Mouse (Mus musculus): Measurements from ENCODE around the gene Tfam.
A peak's percentile ranks its signal among the peaks of the same experiment; 100 is the strongest.

Gene Tfam

DNA sequence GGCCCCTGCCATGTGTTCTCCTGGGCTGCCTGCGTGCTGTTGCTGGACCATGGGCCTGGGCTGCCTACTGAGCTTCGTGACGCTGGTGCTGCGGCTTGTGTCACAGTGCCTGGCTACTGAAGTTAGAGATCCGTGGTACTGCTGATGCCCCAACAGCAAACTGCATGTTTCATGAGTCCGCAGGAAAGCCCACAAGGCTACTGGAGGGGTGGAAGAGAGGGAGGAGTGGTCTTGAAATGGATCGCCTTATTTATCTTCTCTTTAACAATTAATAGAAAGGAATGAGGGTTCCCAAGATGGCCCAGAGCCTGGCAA is at the start of gene Tfam:
Gene Tfam (minus strand): TSS at position 41 of the 315 bp plus-strand sequence.
- no peak for DNase-seq

DNA sequence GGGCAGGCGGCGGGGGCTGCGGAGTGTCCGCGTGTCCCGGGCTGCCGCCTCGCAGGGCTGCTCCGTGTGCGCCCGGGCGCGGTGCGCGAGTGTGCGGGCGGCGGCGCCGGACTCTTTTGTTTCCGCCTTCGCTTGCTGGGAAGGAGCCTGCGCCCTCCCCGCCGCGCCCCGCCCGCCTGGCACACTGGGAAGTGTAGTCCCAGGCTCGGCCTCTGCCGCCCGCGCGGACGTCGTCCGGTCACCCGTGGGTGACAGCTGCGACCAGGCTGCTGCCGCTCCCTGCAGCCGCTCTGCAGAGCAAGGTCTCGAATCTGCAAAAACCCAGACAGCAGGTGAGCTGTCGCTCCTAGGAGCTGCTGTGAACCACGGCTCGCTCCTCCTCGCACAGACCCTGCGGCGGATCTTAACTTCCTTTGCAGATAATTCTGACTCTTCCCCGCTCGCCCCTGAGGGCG is 47.1 kb upstream of the Tfam start, which contains the start of gene Ube2d1:
Gene Ube2d1 (minus strand): TSS at position 137 of the 455 bp plus-strand sequence.
- peak; percentile 88 to 92 for DNase-seq

DNA sequence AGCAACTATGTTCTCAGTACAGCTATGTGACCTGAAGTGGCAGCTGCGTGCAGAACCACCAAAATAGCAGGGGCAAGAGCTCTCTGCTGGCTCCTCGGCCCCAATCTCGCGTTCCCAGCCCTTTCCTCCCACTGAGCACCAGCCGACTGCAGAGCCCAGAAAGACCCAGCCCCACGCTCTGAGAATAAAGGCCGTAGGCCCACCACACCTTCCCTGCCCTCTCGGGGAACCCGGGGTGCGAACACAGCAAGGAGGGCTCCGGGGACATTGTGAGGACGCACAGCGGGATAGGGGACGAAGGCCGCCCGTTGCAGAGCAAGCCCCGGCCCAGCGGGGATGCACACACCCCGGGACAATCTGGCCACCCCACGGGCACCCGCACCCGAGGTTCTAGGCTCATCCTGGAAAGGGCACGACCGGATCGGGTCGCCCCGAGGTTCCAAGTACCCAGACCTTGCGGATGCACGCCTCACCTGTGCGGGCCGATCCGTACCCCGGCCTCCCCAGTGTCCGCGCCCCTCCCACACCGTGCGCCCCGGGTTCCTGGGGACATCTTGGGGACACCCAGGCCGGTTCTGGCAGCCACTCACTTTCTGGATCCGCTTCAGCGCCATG is 46.5 kb upstream of the Tfam start:
- peak; percentile 12 to 39 for DNase-seq

DNA sequence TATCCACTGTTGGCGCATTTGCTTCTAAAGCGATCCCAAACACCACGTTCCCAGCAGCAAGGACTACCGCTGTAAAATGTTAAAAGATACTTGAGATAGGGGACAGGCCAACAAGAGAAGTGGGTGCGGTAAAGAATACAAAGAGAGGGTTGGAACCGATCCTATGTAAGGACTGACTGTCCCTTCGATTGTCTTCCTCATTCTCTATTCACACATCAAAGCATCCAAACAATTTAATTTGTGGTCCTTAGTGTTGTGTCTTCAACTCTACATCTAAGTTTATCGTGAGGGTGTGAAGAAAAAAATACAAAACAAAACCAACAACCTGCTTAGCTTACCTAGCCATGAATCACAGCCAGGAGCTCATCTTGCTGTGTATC is 46.0 kb upstream of the Tfam start:
- no peak for DNase-seq

DNA sequence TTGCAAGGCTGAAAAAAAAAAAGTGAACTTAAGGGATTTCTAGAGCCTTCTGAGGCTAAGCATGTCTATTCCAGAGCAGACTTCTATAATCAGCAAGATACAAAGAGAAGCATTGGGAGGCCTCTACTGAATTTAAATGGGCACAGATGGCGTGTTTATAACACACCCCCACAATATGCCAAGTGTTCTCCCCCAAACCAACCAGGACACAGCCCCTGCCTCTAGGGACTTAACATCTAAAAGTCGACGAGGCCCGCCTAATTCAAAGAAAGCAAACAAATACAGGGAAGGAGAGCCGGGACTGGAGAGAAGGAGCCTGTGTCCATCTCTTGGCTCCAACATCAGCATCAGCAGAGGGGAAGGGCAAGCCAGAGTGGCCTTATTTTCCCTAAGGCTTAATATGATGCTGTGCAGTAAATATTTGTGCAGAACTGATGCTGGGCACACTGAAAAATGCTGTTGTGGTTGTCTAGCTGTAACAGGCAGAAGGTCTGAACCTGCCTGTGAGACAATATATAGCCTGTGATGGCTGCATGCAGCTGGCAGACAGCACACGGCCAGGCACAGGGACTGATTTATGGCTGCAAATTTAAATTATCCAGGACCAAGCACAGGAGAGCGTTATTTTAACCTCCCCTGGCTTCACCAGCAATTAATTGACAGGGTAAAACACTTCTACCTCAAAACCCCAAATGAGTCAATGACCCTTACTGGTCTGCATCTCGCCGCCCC is 35.1 kb upstream of the Tfam start:
- DNase-seq = no peak

DNA sequence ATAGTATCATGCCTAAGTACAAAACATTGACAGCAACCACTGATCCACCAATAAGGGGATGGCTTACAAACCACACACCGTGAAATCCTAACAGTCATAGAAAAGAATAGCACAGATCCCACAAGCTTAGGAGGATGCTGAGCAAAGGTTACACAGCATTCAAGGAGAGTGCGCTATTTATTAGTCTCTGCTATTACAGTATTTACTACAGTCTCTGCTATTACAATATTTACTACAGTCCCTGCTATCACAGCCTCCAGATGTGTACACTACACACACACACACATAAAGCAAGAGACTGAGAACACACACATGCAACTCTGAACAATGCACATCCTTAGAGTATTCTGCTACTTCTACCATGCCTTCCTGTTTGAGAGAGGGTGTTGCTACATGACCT is 29.9 kb upstream of the Tfam start:
- DNase-seq = no peak

DNA sequence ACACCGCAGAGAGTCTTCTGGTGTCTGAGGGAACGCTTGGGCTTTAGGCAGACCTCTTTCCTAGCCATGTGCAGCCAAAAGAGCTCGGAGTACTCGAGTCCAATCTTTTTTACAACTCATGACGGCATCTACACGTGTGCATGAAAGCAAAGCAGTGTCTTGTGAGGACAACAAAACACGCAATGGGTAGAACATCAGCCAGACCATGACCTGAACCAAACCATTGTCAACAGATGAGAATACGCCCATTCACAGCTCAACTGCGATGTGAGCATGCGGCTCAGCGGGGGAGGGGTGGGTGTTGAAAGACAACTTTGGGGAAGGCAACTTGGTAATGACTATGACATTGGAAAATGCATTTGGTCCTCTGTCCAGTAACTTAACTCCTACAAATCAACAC is 29.4 kb upstream of the Tfam start:
- no peak for DNase-seq

DNA sequence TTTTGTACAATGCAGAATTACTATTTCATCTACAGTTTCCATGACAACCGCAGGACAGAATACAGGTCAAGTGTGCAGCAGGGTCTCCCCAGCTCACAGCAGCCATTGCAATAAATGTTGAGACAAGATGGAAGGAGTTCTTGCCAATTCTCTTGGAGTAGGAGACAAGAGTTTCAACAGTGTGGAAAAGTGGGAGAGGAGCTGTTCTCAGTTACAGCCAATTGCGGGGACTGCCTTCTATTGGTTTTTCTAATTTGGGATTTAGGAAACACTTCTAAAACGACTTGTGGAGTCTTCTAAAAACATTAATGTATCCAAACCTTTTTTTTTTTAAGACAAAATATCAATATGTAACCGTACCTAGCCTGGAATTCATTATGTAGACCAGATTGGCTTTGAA is 27.0 kb upstream of the Tfam start:
- no peak for DNase-seq

DNA sequence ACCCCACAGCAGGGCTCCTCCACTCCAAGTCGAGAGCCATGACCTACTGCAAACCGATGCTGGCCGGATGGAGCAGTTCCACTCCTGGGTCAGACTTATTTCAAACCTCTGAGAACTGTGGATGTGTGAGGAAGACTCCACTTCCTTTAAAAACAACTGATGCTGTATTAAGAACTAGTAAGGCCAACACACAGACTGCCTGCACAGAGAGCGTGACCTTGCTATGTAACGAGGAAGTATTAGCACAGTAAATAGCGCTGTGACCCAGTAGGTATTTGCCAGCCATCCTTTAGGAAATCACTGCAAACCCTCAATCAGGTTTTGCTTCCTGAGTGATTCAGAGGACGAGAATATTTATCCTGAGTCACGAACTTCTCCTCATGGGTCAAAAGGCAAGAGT is 23.6 kb upstream of the Tfam start:
- no peak for DNase-seq

DNA sequence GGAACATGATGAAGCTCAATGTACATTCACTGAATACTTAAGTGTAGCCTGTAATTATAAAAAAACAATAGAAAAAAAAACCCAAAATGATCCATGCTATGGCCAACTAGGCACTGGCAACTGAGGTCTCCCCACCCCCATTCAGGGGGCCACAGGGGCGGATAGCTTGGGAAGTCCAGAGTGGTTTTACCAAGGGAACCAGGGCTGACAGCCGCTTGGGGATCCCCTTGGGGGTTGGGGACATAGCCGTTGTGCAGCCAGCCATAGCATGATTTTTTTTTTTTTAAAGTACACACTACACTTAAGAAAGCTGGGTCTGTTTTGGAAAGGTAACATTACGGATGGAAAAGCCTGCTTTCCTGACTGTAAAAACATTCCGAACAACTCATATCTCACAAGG is 20.9 kb upstream of the Tfam start:
- DNase-seq = no peak

DNA sequence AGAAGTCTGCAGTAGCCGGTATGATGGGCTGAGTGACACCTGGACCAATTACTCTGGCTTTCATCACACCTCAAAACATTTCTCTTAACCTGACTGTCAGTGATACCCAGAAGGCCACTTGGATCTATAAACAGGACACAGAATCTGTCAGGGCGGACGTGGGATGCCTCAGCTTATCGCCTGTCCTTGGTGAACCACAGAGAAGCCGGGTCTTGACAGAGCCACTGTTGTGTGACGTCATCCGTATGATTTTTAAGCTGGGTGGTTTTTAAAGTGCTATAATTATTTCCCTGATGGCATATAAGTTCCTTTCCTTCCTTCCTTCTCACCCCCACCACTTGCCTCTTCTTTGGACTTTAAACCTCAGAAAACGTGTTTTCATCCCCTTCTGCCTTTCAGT is 20.4 kb upstream of the Tfam start:
- no peak for DNase-seq

DNA sequence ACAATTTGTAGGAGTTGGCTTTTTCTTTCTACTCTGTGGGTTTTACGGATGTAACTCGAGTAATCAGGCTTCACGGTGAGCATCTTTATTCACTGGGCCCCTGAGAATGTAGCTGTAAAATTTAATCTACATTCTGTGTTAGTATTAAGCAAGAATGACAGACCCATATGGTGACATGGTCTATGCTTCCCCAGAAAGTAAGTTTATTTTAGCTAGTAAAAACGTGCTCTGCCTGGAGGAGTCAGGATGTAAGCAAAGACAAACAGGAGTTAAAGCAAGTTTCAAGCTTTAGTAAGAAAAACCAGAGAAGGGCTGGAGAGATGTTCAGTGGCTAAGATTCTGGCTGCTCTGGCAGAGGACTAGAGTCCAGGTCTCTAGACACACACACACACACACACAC is 15.1 kb upstream of the Tfam start:
- no peak for DNase-seq

DNA sequence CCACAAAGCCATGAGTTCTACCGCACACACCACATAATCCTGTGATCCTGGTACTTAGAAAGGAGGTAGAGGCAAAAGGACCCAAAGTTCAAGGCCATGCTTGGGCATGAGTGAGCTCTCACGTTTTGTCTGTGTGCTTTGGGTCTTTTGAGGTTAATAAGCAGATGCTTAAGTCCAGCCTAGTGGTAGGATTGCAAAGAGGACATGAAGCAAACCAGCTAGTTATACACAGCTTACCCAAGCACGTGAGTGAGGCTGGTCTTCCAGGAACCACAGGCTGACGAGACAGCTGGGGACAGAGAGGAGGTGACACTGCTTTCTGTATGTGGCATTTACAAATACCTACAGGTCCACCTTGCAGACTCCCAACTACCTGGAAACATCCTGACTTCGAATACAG is 14.3 kb upstream of the Tfam start:
- no peak for DNase-seq

DNA sequence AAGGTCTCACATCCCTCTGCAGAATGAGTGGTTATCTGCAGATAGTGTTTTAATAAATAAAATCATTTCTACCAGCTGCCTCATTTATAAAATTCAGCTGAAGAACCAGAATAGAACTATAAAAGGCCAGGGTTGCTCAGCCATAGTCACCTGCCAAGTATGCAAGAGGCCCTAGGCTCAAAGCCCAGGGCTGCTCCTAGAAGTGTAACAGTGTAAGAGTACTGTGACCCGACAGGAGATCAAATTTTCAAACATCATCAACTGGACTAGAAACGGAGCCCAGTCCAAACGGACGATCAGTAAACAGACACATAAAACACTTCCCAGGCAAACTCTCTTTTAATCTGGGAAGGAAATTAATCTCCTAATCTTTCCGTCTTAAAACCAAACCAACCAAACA is 13.8 kb upstream of the Tfam start:
- no peak for DNase-seq

DNA sequence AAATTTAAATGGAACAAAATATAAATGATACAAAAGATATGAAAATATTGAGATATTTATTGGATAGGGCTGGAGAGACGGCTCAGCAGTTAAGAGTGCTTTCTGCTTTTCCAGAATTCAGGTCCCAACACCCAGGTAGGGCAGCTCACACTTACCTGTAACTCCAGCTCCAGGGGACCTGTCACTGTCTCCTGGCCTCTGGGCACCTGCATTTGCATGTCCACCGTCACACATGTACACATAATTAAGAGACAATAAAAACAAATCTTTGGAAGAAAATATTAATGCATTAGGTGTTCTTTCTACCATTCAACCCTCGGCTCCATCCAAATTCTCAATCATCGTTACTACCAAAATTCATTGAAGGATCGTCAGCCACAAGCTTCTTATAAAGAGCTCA is 13.2 kb upstream of the Tfam start:
- DNase-seq = no peak

DNA sequence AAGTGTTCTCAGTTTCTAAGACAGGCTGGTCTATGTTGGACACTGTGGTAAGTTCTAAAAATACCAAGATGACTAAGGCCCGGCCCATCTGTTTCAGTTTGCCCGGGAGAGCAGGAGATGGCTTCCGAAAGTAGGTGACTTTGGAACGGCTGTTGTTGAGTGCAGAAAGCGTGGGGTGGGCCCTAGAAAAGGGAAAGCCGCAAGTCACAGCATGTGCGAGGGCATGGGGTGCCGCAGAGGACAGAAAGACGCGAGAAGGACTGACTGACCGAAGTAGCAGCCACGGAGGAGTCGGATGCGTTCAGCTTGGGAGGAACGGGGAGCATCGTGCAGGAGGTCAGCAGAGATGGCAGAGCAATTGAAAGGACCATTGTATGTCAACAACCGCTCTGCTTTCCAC is 12.4 kb upstream of the Tfam start:
- DNase-seq = no peak

DNA sequence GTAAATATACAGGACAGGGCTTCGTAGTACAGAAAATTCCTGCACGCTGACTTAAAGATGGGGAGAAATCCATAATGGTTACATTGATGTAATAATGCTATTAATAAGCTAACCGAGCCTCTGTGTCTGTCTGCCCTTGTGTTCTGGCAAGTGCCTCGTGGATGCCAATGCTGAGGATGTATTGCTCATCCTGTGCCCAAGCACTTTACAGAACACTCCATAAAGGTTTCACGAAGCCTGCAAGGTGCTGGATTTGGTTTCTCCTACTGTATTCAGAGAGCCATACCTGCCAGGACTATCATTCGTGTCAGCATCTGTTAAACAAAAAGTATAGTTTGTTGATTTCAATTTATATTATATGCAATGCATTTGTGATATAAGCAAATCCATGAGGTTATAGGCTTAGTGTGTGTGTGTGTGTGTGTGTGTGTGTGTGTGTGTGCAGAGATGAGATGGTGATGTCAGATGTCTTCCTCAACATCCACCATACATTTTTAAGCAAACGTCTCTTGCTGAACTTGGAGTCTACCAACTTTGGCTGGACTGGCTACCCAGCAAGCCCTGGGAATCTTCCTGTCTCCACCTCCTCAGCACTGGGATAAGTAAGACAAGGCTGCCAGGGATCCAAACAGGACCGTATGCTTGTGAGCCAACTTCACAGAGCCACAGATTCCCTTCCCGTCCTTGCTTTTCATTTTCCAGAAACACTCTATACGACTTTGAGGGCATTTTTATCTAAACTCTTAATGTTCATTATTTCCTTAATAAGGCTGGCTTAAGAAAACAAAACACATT is 11.2 kb upstream of the Tfam start:
- no peak for DNase-seq

DNA sequence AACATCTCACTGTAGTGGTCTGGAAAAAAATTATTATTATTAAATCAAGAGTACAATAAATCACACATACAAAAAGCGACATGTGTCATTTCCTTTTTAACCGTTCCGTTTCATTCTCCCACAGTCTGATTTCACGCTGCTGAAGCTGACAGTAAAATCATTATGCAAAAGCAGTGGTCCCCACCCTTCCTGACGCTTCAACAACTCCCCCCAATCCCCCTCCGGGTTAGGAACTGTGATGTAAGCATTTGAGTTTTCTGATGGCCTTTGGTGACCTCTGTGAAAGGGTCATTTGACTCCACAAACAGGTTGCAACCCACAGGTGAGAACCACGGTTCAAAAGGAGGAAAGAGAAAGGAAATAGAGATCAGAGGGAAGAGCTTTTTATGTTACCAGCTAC is 8.9 kb upstream of the Tfam start:
- no peak for DNase-seq

DNA sequence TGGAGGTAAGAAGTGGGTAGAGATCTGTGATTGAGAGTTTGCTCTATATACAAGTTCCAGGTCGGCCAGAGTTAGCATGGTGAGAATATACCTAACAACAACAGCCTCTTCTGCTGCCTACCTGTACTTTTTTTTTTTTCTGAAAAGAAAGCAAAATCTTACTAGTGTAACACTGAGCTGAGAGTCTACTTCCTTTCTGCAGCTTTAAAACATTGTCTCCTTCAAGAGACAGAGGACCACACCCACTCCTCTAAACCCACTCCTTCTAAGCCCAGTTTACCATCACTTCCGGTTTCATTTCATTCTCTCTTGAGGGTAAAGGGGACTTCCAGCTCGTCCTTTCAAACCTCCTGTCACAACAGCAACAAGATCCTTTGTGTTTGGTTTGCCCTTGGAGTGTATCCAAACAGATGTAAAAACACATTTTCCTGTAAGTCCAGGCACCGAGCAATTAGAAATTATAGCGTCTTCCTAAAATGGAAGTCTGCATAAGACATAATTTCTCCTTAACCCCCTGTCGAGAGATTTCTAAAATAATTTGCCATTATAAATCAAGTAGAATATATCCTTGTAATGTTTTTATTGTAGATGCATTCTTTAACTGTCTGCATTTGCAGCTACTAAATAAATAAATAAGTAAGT is 1.5 kb upstream of the Tfam start:
- DNase-seq = no peak

DNA sequence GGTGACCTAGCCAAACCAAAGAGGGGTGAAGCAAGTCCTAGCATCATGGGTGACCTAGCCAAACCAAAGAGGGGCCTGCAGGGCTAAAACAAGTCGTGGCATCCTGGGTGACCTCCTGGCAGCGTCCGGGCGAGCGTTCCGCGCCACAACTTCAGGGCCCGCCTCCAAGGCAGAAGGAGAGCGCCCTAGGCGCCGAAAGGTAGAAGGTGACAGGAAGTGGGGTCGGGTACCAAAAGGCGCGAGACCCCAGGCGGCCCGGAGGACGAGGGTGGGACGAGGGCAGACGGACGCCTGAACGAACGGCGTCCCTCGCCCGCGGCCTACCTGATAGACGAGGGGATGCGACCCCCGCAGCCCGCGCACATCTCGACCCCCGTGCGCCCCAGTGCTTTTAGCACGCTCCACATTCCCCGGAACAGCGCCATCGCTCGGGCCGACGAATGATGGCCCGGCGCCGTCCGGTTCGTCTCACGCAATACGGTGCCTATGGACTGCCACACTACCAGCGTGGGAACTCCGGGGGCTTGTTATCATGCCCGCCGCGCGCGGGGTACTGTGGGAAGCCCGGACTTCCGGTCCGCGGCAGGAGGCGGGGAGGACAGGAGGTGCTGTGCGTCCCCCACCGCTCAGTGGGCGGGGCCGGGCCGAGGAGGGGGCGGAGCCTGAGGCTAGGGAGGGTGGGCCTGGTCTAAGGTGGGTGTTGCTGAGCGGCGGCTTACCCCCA is 402 bp downstream of the Tfam start:
- DNase-seq = peak; percentile 96 to 97

DNA sequence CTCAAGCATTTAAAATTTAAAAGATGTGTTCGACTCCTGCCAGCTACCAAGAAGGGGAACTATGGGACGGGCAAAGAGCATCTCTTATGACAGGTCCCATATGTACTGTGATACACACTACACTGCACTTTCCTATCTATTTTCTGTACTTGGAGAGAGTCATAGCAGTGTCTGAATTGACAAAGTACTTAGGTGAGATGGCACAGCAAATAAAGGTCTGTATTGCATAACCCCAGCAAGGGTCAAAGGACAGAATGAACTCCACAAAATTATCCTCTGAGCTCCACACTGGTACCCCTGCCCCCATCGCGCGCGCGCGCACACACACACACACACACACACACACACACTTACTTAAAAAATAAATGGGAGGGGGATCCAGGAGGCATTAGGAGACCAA is 4.0 kb downstream of the Tfam start:
- DNase-seq = no peak

DNA sequence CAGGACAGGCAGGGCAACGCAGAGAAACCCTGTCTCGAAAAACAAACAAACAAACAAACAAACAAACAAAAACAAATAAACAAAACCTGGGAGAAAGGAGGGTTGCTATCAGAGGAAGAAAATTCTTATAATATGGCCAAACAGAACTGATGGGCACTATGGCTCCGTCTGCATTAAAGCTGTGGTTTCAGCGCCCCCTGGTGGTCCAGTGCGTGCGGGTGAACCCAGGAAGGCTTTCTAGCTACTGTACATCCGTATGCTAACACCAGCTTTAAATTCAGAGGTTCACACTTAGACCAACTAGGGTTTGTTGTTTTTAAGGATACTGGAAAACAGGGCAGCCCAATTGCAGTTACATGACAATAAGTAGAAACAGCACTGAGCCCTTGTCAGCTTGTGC is 12.2 kb downstream of the Tfam start:
- peak; percentile 83 to 95 for DNase-seq

DNA sequence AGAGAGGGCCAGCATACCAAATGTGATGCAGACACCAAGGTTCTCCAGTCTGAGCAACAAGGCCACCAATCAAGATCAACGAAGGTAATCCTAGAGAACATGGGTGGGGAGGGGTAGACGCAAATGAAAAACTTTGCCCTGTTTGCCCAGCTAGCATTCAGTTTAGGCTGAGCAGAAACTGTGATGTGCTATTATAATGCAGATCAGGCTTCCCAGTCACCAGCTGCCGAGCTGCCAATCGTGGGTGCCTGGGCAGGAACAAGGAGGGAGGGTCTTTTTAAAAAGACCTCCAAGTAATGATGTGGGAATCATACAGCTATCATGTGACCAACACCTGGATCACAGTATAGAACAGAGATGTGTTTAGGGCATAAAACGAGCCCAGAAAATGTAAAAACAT is 15.0 kb downstream of the Tfam start:
- no peak for DNase-seq

All from kidney, postnatal 25 days (tissue).